ENCODE assay signal across 10 mouse cellular contexts in genomic region chrX:8090346-8090953, GRCm38 (mm10). TPM values are rescaled to one million over a fixed set of nuclear protein-coding genes. Genes with fewer than 3 reads are reported as not detected.
A peak's percentile ranks its signal among the peaks of the same experiment; 100 is the strongest.
DNase-seq lines count a peak whose midpoint lies in the region; ATAC-seq and TF ChIP-seq lines count a peak whose summit lies in the region.
"Had no signal": no experiment of that assay in that cellular context is flagged by ENCODE, and none has a peak within 500 bp of the region (broad histone marks: within the 10 kb centered on the region; RNA-seq: fewer than 3 reads in every experiment).

Gene Was, minus strand, starts transcription at chrX:8090498.

- H3K4me2 ChIP-seq in stomach, embryonic 16.5 days (ENCODE audit: low read depth, low read length): no peak within 1 kb of the TSS
- no peak within 1 kb of the TSS for H3K4me2 ChIP-seq in stomach, postnatal 0 days (replicated peaks; ENCODE audit: low read depth)
- H3K4me2 ChIP-seq in intestine, embryonic 15.5 days (replicated peaks): no peak within 1 kb of the TSS
- H3K4me2 ChIP-seq: embryonic facial prominence, embryonic 15.5 days had no signal

- no peaks in the 10 kb centered on the region for H3K9me3 ChIP-seq in stomach, embryonic 16.5 days (replicated peaks; ENCODE audit: control insufficient read depth, low read length)
- H3K9me3 ChIP-seq in stomach, postnatal 0 days (ENCODE audit: control insufficient read depth, low read length): no peaks in the 10 kb centered on the region
- H3K9me3 ChIP-seq in intestine, embryonic 15.5 days: no peaks in the 10 kb centered on the region
- H3K9me3 ChIP-seq: embryonic facial prominence, embryonic 15.5 days had no signal

- no peak for DNase-seq in stomach, postnatal 0 days (ENCODE audit: low spot score)
- peak; percentile 23 to 36 for DNase-seq in monocyte, adult 2 months (ENCODE audit: low read depth in 1 of 2, low spot score in 2 of 2)
- DNase-seq in left cerebral cortex, postnatal 14 days (ENCODE audit: low spot score in 2 of 2): no peak
- DNase-seq in kidney, postnatal 4 days: no peak
- no peak for DNase-seq in layer of hippocampus, postnatal 25 days (ENCODE audit: extremely low spot score in 1 of 2, low spot score in 1 of 2)
- DNase-seq: kidney, postnatal 36 days had no signal

- H3K27me3 ChIP-seq in stomach, embryonic 16.5 days (ENCODE audit: control insufficient read depth, insufficient read depth, low read length): no peaks in the 10 kb centered on the region
- no peaks in the 10 kb centered on the region for H3K27me3 ChIP-seq in stomach, postnatal 0 days (ENCODE audit: control insufficient read depth, insufficient read depth, low read length)
- H3K27me3 ChIP-seq in intestine, embryonic 15.5 days (replicated peaks): no peaks in the 10 kb centered on the region
- H3K27me3 ChIP-seq: embryonic facial prominence, embryonic 15.5 days had no signal

- H3K4me1 ChIP-seq in stomach, embryonic 16.5 days (ENCODE audit: control insufficient read depth, insufficient read depth, low read length): no peaks in the 10 kb centered on the region
- H3K4me1 ChIP-seq in stomach, postnatal 0 days (replicated peaks; ENCODE audit: control insufficient read depth, insufficient read depth): no peaks in the 10 kb centered on the region
- no peaks in the 10 kb centered on the region for H3K4me1 ChIP-seq in intestine, embryonic 15.5 days (replicated peaks)
- H3K4me1 ChIP-seq: embryonic facial prominence, embryonic 15.5 days had no signal

- no peaks in the 10 kb centered on the region for H3K36me3 ChIP-seq in stomach, embryonic 16.5 days (ENCODE audit: control insufficient read depth, insufficient read depth, low read length)
- no peaks in the 10 kb centered on the region for H3K36me3 ChIP-seq in stomach, postnatal 0 days (ENCODE audit: control insufficient read depth, insufficient read depth, low read length)
- H3K36me3 ChIP-seq in intestine, embryonic 15.5 days: no peaks in the 10 kb centered on the region
- H3K36me3 ChIP-seq: embryonic facial prominence, embryonic 15.5 days had no signal

- H3K4me3 ChIP-seq in stomach, embryonic 16.5 days (replicated peaks; ENCODE audit: low read length): 0 out of 2 replicates have a peak within 1 kb of the TSS, but pooled peaks have one; percentile 2
- H3K4me3 ChIP-seq in stomach, postnatal 0 days (ENCODE audit: low read depth, low read length): no peak within 1 kb of the TSS
- no peak within 1 kb of the TSS for H3K4me3 ChIP-seq in intestine, embryonic 15.5 days (replicated peaks)
- H3K4me3 ChIP-seq: embryonic facial prominence, embryonic 15.5 days had no signal

- no peak for TF ChIP-seq CTCF in stomach, postnatal 0 days (IDR thresholded peaks at IDR 0.05; ENCODE audit: low read depth)

- H3K9ac ChIP-seq in stomach, embryonic 16.5 days (ENCODE audit: low read length): no peak within 1 kb of the TSS
- no peak within 1 kb of the TSS for H3K9ac ChIP-seq in stomach, postnatal 0 days (ENCODE audit: low read length)
- H3K9ac ChIP-seq in intestine, embryonic 15.5 days: no peak within 1 kb of the TSS
- H3K9ac ChIP-seq: embryonic facial prominence, embryonic 15.5 days had no signal

- TF ChIP-seq EP300 in stomach, postnatal 0 days (optimal IDR thresholded peaks at IDR 0.05): no peak

- ATAC-seq in stomach, embryonic 16.5 days (ENCODE audit: insufficient read depth, low FRiP score): no peak
- no peak for ATAC-seq in stomach, postnatal 0 days (ENCODE audit: low FRiP score, low TSS enrichment)
- ATAC-seq in hematopoietic stem cell, adult 5-6 weeks (replicated peaks in 1 of 2; ENCODE audit: insufficient read depth in 1 of 2, low FRiP score in 2 of 2, low TSS enrichment in 1 of 2, low read depth in 1 of 2, poor library complexity in 2 of 2, severe bottlenecking in 2 of 2): peak; percentile 96 to 97
- ATAC-seq in intestine, embryonic 15.5 days: no peak

- no peak within 1 kb of the TSS for H3K27ac ChIP-seq in stomach, embryonic 16.5 days (ENCODE audit: low read length)
- H3K27ac ChIP-seq in stomach, postnatal 0 days (replicated peaks): no peak within 1 kb of the TSS
- no peak within 1 kb of the TSS for H3K27ac ChIP-seq in intestine, embryonic 15.5 days
- H3K27ac ChIP-seq: embryonic facial prominence, embryonic 15.5 days had no signal

- intact Hi-C loops in left cerebral cortex, postnatal 14 days (cut with DNase I): no loop called here

- 84% methylated on average over 14 of the region's 14 CpGs for WGBS in stomach, embryonic 16.5 days
- 86% methylated on average over 12 of the region's 14 CpGs for WGBS in stomach, postnatal 0 days
- WGBS in intestine, embryonic 15.5 days: 78% methylated on average over 14 of the region's 14 CpGs

RNA-seq across cellular contexts. Expression of gene Was, which starts in this region (rescaled TPM):
- 0.41 and 0.62 TPM in 2 replicates for polyA plus RNA-seq in stomach, embryonic 16.5 days (2015; fragmentation: Nextera tagmentation; extraction: Ambion mirVana)
- polyA plus RNA-seq in stomach, postnatal 0 days (2015; fragmentation: Nextera tagmentation; extraction: Ambion mirVana): 0.39 and 0.42 TPM in 2 replicates
- total RNA-seq in hematopoietic stem cell, adult 5-6 weeks (2017): 97.1 and 98.4 TPM in 2 replicates
- 1 to 10 TPM; 1.1 to 2.9 TPM for total RNA-seq in left cerebral cortex, postnatal 14 days (2021)
- 0.57 and 0.62 TPM in 2 replicates for polyA plus RNA-seq in intestine, embryonic 15.5 days (2015; fragmentation: Nextera tagmentation; extraction: Ambion mirVana)
- 1 to 10 TPM; 1.0 to 1.5 TPM for total RNA-seq in layer of hippocampus, postnatal 25 days (2021)

Comparison
In these comparisons a context has a peak if more than half of its experiments do, and no peak if none do; other contexts are left out.
1. RNA of gene Was (total RNA-seq): 97.1 to 98.4 TPM in hematopoietic stem cell, adult 5-6 weeks; 1.1 to 2.9 TPM in left cerebral cortex, postnatal 14 days and 1.0 to 1.5 TPM in layer of hippocampus, postnatal 25 days; every median in the first group is over 10 times any median in the second.
2. ATAC-seq: peak in hematopoietic stem cell, adult 5-6 weeks (2 of 2); none in stomach, embryonic 16.5 days (single experiment), stomach, postnatal 0 days (single experiment) and intestine, embryonic 15.5 days (single experiment).
3. DNase-seq: peak in monocyte, adult 2 months (2 of 2); none in stomach, postnatal 0 days (single experiment), left cerebral cortex, postnatal 14 days (0 of 2), kidney, postnatal 4 days (0 of 2) and layer of hippocampus, postnatal 25 days (0 of 2).